Mouse (Mus musculus): ENCODE measurements around the gene Ddah1. TPM values are rescaled to one million over a fixed set of nuclear protein-coding genes. Genes with fewer than 3 reads are reported as not detected.
A peak's percentile ranks its signal among the peaks of the same experiment; 100 is the strongest.

Ddah1 gene
- total RNA-seq, 2 experiments from 2014 or later, result 4.8 to 5.7 TPM

GRCm38 (mm10) chr3:145816807-145817206 is 58.3 kb downstream of the Ddah1 start:
- DNase-seq, result no peak

- no peak for DNase-seq
These were observed 58.8 kb downstream of the Ddah1 start for GRCm38 (mm10) chr3:145817276-145817675.

GRCm38 (mm10) chr3:145820439-145820838 is 62.0 kb downstream of the Ddah1 start:
- no peak for DNase-seq

- no peak for DNase-seq
These were observed 62.5 kb downstream of the Ddah1 start for GRCm38 (mm10) chr3:145820938-145821337.

GRCm38 (mm10) chr3:145822201-145822600 is 63.7 kb downstream of the Ddah1 start:
- DNase-seq, result no peak

- no peak for DNase-seq
These were observed 65.2 kb downstream of the Ddah1 start for GRCm38 (mm10) chr3:145823661-145824060.

- no peak for DNase-seq
These were observed 67.1 kb downstream of the Ddah1 start for GRCm38 (mm10) chr3:145825416-145826055.

GRCm38 (mm10) chr3:145827191-145828045 is 68.9 kb downstream of the Ddah1 start:
- DNase-seq, result peak; percentile 14

GRCm38 (mm10) chr3:145828906-145829305 is 70.4 kb downstream of the Ddah1 start:
- no peak for DNase-seq

- DNase-seq, result peak; percentile 24
These were observed 75.6 kb downstream of the Ddah1 start for GRCm38 (mm10) chr3:145833948-145834538.

- DNase-seq, result no peak
These were observed 79.8 kb downstream of the Ddah1 start for GRCm38 (mm10) chr3:145838281-145838680.

GRCm38 (mm10) chr3:145841961-145842710 is 83.7 kb downstream of the Ddah1 start:
- no peak for DNase-seq

- DNase-seq, result peak; percentile 36
These were observed 85.4 kb downstream of the Ddah1 start for GRCm38 (mm10) chr3:145843836-145844235.

- DNase-seq, result no peak
These were observed 86.4 kb downstream of the Ddah1 start for GRCm38 (mm10) chr3:145844891-145845290.

GRCm38 (mm10) chr3:145846255-145846654 is 87.8 kb downstream of the Ddah1 start:
- DNase-seq, result no peak

GRCm38 (mm10) chr3:145852041-145852440 is 93.6 kb downstream of the Ddah1 start:
- no peak for DNase-seq

GRCm38 (mm10) chr3:145852800-145853199 is 94.3 kb downstream of the Ddah1 start:
- DNase-seq, result no peak

GRCm38 (mm10) chr3:145853713-145854112 is 95.2 kb downstream of the Ddah1 start:
- no peak for DNase-seq

- DNase-seq, result no peak
These were observed 96.0 kb downstream of the Ddah1 start for GRCm38 (mm10) chr3:145854427-145854826.

- no peak for DNase-seq
These were observed 96.8 kb downstream of the Ddah1 start for GRCm38 (mm10) chr3:145855299-145855698.

GRCm38 (mm10) chr3:145858388-145858787 is 99.9 kb downstream of the Ddah1 start:
- no peak for DNase-seq

GRCm38 (mm10) chr3:145862521-145862920 is 104.0 kb downstream of the Ddah1 start:
- DNase-seq, result no peak

Data from gastrocnemius, postnatal 25 days (tissue).